Mouse (Mus musculus) induced T-regulatory cell, adult 2 months (primary cell): ENCODE data around the gene Tbc1d14.

Experiments used
- DNase-seq: peaks from one replicate; pipeline ENCODE4 v3.0.0-alpha.2; 2012; ENCODE audit warnings: low read depth

The Tbc1d14 gene

DNA sequence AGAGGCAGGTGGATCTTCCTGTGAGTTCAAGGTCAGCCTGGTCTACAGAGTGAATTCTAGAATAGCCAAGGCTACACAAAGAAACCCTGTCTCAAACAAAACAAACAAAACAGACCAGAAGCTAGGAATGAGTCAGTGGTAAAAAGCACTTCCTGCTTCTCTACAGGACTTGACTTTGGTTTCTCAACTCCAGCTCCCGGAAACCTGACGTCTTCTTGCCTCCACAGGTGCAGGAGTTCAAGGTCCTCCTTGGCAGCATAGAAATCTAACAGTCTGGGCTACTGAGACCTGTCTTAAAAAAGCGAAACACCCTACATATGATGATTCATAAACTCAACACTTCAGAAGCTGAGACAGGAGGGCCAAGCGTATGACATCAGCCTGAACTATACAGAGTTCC lies 39.2 kb downstream of the Tbc1d14 start:
- DNase-seq: peak; percentile 81

DNA sequence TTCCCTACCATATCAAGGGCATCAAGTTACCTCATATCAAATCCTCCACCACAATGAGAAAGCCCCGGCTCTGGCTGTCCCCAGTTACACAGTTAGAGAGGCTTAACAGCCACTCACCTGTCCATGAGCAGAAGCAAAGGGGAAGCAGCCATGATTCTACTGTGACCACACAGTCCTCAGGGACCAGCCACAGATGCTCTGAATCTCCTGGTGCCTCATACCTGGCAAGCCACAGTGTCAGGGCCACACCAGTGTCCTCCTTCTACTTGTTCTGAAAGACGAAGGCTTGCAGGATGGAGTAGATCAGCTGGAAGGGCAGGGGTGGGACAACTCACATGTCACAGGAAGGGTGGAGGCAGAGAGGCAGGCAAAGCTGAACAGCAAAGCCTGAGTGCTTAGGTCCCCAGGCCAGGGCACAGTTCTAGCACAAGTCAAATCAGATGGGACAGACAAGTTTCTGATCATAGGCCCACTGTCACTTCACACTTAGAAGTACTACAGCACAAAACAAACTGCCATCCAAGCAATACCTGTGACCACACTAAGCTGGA lies 39.9 kb downstream of the Tbc1d14 start:
- peak; percentile 63 for DNase-seq

DNA sequence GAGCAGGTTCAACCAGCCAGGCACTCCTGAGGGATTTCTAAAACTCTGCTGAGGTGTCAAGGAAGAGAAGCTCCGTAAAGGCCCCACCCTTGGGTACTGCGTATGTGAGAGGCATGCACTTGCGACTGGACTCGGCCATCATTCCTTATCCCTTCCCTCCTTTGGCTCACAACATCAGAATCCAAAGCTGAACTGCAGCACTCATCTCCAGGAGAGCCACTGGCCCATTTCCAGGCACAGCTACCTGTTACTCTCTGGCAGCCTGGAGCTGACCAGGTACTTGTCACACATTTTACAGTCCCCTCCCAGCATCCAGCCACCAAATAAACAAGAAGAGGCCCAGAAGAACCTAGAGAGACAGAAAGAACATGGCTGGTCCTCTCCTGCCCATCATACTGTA lies 40.7 kb downstream of the Tbc1d14 start:
- DNase-seq: no peak

DNA sequence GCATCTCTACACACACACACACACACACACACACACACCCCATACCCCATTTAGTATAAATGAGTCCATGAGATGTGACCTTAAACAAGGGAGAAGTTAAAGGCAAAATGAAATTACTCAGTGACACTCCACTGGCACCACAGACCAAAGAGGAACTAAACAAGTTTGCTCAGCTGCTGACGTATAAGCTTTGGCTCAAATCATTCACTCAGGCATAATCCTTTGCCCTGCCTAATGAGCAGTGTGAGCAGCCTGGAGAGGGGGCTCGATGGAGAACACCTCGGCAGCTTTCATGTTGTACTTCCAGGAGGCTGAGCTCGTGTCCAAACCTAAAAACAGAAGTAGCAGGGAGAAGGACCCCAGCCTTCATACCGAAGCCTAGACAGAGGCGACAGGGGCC lies 43.8 kb downstream of the Tbc1d14 start:
- no peak for DNase-seq

DNA sequence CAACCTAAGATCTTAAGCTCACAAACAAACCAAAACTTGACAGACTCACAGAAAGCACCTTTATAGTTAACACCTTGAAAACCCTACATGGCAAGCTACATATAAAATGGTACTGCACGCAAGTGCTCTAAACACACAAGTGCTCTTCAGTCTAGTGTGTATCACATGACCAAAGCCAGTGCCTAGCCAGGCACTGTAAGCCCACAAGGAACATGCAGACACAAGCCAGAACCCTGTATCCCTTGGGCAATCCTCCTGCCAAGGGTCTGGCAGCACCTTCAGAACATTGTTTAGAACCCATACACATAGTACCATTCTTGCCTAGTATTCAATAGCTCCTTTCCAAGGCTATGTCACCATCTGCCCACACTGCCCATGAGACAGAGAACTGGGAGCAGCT lies 48.3 kb downstream of the Tbc1d14 start:
- DNase-seq: no peak

DNA sequence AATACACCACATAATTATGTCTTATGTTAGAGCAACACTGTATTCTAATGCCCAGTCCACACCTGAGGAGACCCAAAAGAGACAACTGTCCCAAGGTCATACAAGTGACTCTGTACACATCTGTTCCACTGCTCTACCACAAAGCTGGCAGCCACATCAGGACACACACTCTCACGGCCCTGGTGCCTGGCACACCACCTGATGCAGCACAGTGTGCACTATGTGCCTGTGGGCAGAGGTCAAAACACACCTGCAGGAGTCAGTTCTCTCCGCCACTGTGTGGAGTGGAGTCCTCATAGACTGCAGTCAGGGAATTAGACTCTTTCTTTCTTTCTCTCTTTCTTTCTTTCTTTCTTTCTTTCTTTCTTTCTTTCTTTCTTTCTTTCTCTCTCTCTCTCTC lies 52.1 kb downstream of the Tbc1d14 start:
- DNase-seq: no peak

DNA sequence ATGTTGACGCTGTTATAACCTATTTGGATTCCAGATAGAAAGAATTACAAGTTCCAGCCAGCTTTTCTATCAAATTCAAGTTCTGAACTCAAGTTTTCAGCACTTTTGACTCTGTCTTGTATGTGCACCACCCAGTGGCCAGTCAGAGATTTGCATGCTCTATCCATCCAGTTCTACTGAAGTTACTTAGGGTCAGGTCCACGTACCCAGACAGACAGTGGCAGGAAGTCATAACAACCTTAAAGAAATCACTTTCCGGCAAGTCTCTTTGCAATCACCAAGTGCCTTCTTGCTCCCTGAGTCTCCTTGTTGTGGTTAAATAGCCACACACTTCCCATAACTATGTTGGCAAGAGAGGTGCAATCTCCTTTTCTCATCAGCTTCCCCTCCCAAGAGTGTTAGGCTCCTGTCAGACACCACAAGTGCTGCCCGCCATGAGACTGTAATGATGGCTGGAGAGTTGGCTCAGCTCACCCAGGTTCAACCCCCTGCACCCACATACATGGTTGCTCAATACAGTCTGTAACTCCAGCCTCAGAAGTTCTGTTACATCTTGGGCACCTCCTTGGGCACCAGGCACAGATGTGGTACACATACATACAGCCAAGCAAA lies 54.4 kb downstream of the Tbc1d14 start:
- DNase-seq: peak; percentile 85

DNA sequence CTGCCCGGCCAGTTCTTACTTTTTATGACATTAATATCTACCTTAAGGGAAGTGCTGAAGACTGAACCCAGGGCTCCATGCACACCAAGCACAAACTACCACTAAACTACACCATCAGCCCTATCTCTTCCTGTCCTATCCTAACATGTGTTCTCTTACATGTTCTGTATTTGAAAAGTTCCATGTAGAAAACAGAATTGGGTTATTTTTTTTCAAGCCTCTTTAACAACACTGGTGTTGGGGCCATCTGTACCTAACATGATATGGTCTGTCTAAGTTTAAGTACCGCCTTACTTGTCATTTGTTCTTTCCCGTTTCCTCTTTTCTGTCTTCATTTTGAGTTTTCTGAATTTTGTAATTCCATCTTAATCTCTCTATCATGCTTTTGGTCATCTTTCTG lies 56.7 kb downstream of the Tbc1d14 start:
- no peak for DNase-seq

DNA sequence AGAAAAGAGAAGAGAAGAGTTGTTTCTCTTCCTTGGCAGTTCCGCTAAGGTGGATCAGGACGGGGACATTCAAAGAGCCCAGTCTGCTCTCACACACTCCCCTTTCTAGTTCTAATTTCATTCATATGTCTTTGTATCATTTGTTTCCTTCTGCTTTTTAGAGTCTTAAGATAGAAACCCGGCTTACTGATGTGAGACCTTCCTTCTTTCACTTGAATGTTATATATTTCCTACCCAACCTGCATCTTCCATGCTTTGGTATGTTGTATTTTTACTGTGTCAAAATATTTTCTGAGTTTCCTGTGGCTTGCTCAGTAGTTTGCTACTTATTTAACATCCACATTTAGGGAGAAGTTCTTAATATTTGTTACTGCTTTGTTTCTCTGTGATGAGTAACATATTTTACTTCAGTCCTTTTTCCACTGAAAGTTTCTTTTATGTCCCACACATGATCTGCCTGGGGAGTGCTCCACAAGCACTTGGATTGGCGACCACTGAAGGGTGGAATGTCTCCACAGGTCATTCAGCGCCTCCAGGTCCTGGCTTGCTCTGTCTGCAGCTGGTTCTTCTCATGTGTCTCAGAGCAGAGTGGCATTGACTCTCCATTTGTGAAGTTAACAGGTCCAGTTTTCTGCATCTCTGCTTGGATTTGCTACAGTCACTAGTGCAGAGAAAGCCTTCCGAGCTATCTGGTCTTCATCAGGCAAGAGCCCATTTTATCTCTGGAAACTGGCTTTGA lies 57.5 kb downstream of the Tbc1d14 start:
- DNase-seq: no peak

DNA sequence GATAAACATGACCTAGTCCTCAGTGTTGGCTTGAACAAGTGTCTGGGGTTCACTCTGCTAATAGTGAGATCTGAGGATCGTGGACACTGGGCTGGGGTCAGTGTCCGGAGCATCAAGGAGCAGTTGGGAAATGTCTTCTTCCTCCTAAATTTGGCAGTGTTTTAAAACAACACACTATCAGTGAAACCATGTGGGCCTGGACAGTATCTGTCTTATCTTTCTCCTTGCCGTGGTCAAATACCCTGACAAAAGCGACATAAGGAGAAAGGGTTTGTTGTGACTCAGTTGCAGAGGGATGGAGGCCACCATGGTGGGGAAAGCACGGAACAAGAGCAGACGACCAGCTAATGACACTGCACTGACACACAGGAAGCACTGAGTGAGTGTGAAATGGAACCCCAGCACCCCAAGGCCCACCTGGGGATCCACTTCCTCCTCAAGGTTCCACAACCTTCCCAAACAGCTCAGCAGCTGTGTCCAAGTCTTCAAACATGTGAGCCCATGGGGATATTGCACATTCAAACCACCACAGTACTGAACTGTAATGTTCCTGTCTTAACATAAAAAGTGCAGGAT lies 58.5 kb downstream of the Tbc1d14 start:
- no peak for DNase-seq

DNA sequence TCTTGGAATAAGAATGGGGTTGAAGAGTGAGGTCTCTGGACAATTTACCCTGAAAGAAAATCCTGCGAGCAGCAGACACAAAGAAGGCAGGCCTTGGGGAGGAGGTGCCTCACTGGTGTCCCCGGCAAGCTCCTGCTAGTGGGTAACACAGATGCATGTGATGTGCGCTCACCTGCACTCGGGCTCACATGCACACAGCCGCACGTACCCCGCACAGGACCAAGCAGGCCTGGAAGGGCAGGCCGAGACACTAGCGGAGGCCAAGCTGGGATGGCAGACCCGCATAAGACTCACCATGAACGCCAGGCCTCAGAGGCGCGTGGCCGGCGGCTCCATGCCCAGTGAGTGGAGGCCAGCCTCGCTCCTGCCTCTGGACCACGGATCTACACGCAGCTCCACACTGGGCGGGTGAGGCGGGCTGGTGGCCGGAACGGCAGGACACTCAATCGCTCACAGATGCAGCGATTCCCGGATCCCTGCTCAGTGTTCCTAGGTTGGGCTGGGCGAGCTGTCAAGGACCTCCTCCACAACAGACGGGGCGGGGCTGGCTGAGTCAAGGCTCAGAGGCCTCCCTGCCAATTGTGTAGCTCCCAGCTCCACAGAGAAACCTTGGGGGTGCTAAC lies 62.8 kb downstream of the Tbc1d14 start:
- DNase-seq: peak; percentile 63

DNA sequence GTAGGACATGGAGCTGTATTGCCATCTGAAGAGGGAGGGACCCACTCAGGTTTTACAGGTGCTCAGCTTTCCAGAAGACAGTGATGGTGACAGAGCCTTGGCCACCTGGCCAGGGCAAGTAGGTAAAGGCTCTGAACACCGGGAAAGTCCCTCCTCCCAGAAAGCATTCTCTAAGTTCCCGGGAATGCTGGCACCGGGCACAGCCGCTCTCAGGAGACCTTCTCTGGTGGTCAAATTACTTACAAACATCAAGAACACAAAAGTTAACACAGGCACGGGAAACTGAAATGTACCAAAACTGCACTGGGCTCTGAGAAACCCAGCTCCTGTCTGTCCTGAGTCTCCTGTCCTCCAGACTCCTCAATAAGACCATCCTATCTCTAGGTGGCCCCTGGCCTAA lies 63.4 kb downstream of the Tbc1d14 start:
- no peak for DNase-seq

DNA sequence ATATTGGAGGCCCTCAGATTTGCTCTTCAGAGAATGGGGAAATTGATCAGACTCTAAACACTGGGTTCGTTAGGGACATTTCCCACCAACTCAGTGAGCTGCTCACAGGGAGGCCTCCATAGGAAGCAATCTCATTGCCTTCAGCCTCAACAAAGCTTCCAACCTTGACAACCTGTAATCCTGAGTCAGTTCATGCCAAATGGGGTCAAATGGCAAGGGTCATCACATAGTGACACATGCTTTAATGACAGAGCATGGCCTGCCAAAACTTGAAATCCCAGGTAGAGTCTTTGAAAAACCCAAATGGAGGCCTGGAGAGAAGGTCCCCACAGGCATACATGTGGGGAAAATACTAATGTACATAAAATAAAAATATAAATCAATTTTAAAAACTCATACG lies 66.2 kb downstream of the Tbc1d14 start:
- DNase-seq: no peak

DNA sequence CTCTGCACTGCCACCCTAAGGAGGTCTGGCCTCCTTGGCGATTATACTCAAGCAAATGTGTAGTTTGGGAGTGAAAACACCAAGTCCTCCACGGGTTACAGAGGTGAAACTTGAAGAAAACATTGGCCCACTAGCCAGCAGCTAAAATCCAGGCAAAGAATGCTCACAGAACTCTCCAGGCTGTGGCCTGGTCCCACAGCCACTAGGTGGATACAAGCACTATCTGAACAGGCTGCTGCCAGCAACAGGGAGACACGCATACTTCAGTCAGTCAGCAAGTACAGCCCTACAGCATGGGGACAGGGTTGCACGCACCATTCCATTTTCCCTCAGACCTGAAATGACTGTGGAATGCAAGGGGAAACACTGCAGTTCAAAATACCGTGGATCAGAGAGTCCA lies 66.8 kb downstream of the Tbc1d14 start:
- no peak for DNase-seq

DNA sequence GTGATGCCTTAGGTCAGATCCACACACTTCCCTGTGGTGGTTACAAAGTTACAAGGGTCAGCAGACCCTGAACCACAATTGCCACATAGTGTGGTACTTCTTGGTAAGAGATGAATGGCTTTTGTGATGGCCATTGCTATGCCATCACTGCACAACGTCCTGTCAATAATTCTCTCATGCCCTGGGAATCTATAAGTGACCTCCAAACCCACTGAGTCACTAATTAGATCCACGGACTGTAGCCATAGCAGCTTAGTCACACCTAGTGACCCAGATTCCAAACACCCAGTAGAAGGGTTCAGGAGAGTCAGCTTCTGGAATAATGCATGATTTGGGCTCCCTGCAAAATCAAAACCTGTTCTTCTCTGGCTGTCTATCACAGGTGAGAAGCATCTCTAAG lies 67.9 kb downstream of the Tbc1d14 start:
- no peak for DNase-seq

DNA sequence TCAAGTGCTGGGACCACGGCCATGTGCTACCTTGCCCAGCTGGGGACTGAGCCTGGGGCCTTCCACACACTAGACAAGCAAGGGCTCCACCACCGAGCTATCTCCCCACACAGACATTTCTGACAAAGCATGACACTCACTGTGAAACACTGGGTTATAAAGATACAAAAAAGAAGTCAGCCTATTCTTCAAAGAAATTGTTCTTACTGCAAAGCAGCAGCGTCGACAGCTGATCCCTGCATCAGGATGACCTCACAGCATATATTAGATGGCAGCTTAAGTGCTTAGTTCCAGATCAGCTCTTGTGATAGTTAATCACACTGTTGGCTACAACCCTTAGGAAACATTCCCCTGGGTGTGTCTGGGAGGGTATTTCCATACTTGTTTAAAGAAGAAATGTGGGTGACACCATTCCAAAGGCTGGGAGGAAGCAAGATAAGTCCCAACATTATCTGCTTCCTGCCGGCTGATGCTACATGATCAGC lies 69.8 kb downstream of the Tbc1d14 start:
- DNase-seq: no peak

DNA sequence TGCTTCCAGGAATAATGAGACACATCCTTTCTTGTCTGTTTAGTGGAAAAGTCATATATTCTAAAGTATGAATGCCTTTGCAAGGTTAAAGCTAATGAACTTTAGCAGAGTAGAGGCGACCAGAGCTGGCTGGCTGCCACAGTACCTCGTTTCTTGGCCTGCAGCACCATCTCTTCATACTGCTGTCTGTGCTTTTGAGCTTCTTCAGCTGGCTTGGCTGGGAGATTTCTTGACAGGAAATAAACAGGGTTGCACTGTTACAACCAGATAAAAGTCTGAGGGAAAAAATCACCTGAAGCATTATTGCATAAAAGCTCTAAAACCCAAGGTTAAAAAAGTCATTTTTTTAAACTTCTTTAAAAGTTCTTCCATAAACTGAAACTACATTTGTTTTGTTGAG lies 70.3 kb downstream of the Tbc1d14 start:
- DNase-seq: no peak

DNA sequence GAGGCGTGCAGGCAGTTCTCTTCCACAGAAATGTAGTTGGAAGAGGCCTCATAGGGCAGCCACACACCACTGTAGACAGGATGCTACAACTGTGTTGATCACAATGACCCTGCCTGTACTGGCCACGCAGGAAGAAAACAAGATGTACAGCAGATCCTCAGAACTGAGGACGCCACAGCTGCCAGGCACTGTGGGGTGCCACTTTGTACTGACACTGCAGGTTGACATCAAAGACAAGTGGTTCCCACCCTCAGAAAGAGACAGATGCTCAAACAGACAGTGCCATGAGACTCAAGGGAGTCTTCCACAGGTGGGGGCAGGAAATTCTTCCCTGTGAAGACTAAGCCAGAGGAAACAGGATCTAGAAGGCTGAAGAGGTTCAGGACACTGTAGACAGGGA lies 73.3 kb downstream of the Tbc1d14 start:
- DNase-seq: no peak

DNA sequence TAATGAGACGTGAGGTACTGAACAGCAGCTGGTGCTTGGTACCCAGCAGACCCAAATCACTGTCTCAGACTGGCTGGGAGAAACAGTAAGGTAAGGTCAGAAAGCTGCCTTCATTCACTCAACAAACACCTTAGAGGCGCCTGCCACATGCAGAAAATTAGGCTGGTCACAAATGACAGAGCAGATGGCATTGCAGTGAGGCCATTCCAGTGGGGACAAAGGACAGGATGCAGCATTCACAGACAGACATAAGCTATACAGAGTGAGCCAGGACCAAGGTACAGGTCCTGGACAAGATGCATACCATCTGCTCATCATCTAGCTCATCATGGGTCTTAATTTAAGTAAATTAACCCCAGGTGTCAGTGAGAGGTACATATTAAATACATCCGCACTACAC lies 75.5 kb downstream of the Tbc1d14 start:
- no peak for DNase-seq

DNA sequence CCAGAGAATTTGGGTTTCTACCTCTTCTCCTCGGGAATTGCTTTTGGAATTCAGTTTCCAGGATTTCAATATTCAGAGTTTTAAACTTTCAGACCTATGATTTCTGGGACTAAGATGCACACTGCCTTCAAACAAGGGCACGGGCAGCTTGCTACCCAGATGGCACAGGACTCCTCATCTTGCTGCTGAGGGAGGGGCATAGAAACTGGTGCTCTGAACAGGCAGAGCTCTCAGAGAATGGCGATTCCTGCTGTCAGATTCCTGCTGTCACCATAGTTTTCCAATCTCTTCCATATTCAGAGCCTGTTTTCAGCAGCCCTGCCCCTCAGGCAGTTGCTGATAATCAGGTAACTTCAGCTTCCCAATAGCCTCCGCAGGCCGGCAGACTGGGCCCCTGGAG lies 77.5 kb downstream of the Tbc1d14 start:
- DNase-seq: no peak

DNA sequence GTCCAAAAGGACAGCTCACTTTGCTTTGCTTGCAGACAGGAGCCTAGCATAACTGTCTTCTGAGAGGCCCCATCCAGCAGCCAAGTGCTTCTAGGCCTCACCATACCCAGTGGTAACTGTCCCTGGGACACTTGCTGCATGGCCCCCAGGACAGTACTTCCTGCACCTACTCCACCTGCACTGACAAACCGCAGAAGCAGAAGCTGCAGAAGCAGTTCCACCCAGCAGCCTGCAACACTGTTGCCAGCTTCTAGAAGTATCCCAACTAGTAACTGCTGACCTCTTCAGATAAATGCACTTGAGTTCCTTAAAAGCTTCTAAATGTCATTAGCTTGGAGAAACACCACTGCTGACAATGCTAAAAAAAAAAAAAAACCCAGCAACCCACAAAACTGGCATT lies 78.0 kb downstream of the Tbc1d14 start:
- DNase-seq: no peak

DNA sequence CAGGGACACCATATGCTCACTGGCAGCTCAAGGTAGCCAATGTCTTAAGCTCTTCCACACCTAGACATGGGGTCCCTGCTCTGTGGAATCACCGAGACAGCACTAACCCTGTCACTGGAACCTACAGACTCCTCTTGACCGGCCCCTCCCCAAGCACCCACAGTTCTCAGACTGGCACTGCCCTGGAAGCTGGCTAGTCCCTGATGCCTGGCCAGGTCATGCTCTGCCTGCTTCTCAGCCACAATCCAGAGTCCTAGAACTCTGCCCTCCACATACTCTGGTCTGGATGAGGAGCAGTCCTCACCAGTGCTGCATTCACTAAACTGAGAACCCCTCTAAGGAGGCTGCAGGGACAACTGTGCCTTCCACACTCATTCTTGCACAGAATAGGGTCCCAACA lies 82.1 kb downstream of the Tbc1d14 start:
- no peak for DNase-seq

DNA sequence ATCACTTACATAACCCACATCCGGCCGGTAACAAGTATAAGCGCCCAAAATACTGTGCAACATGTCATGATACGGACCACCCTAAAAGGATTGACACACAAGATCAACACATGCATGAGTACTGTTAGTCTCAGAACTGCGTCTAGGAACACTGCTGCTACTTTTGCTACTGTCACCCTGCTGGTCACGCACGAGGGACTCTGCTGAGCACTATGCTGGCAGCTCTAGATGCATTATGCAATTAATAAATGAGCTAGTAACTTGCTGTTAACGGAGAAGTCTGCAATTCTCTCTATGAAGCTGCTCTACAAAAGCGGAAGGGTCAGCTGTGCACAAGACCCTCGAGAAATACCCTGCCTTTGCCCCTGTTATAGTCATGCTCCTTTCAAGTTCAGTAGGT lies 84.7 kb downstream of the Tbc1d14 start:
- DNase-seq: no peak
